Mouse (Mus musculus): ENCODE measurements around the gene Midn.
A peak's percentile ranks its signal among the peaks of the same experiment; 100 is the strongest.
"Not testable (repeated sequence)": the region's sequence is repeated elsewhere in the genome, so short reads cannot be mapped to it uniquely, and the experiment has no call there.

The Midn gene

GRCm38 (mm10) chr10:80157141-80157929 lies 9.3 kb downstream of the Midn start:
- DNase-seq (ENCODE audit: low spot score in 2 of 2) = no peak

GRCm38 (mm10) chr10:80158307-80158986 lies 10.4 kb downstream of the Midn start:
- peak in 1 of 2 experiments; percentile 57 for DNase-seq (ENCODE audit: low spot score in 2 of 2)

- DNase-seq (ENCODE audit: low spot score in 2 of 2) = peak in 1 of 2 experiments; percentile 44
Observed at GRCm38 (mm10) chr10:80159021-80159560, 11.0 kb downstream of the Midn start.

GRCm38 (mm10) chr10:80159561-80160454 lies 11.7 kb downstream of the Midn start:
- peak; percentile 99 for DNase-seq (ENCODE audit: low spot score in 2 of 2)

GRCm38 (mm10) chr10:80160455-80161371 lies 12.6 kb downstream of the Midn start:
- peak; percentile 81 to 86 for DNase-seq (ENCODE audit: low spot score in 2 of 2)

- peak in 1 of 2 experiments; percentile 62 for DNase-seq (ENCODE audit: low spot score in 2 of 2)
Observed at GRCm38 (mm10) chr10:80161522-80162242, 13.6 kb downstream of the Midn start.

- DNase-seq (ENCODE audit: low spot score in 2 of 2) = no peak
Observed at GRCm38 (mm10) chr10:80162243-80162608, 14.2 kb downstream of the Midn start.

- peak in 1 of 2 experiments; percentile 18 for DNase-seq (ENCODE audit: low spot score in 2 of 2)
Observed at GRCm38 (mm10) chr10:80162716-80163299, 14.7 kb downstream of the Midn start.

- DNase-seq (ENCODE audit: low spot score in 2 of 2) = peak in 1 of 2 experiments; percentile 67
Observed at GRCm38 (mm10) chr10:80163721-80164120, 15.6 kb downstream of the Midn start.

- DNase-seq (ENCODE audit: low spot score in 2 of 2) = peak in 1 of 2 experiments; percentile 40
Observed at GRCm38 (mm10) chr10:80164161-80164997, 16.3 kb downstream of the Midn start.

GRCm38 (mm10) chr10:80164998-80165344 lies 16.9 kb downstream of the Midn start:
- DNase-seq (ENCODE audit: low spot score in 2 of 2) = peak; percentile 92 to 96

GRCm38 (mm10) chr10:80165392-80166128 lies 17.5 kb downstream of the Midn start, which contains the start of gene Cirbp:
Gene Cirbp, plus strand, starts transcription at chr10:80165985.
- peak in 1 of 2 experiments; percentile 25 for DNase-seq (ENCODE audit: low spot score in 2 of 2)

- DNase-seq (ENCODE audit: low spot score in 2 of 2) = not testable (repeated sequence)
Observed at GRCm38 (mm10) chr10:80166136-80166535, 18.1 kb downstream of the Midn start.

- DNase-seq (ENCODE audit: low spot score in 2 of 2) = peak; percentile 98 to 99
Observed at GRCm38 (mm10) chr10:80167460-80168037, 19.5 kb downstream of the Midn start.

GRCm38 (mm10) chr10:80168038-80168661 lies 20.1 kb downstream of the Midn start:
- DNase-seq (ENCODE audit: low spot score in 2 of 2) = peak; percentile 91 to 94

- no peak for DNase-seq (ENCODE audit: low spot score in 2 of 2)
Observed at GRCm38 (mm10) chr10:80169070-80169469, 21.0 kb downstream of the Midn start.

- DNase-seq (ENCODE audit: low spot score in 2 of 2) = no peak
Observed at GRCm38 (mm10) chr10:80169651-80170050, 21.6 kb downstream of the Midn start.

All from urinary bladder, postnatal 4 days (tissue).